Mouse (Mus musculus) lung, postnatal 36 days (tissue): Measurements from ENCODE around the gene Atxn1.
A peak's percentile ranks its signal among the peaks of the same experiment; 100 is the strongest.

Experiments
- DNase-seq: peaks from one replicate; pipeline ENCODE4 v3.0.0; 2022; ENCODE audit warnings: mixed read lengths

Gene Atxn1

DNA sequence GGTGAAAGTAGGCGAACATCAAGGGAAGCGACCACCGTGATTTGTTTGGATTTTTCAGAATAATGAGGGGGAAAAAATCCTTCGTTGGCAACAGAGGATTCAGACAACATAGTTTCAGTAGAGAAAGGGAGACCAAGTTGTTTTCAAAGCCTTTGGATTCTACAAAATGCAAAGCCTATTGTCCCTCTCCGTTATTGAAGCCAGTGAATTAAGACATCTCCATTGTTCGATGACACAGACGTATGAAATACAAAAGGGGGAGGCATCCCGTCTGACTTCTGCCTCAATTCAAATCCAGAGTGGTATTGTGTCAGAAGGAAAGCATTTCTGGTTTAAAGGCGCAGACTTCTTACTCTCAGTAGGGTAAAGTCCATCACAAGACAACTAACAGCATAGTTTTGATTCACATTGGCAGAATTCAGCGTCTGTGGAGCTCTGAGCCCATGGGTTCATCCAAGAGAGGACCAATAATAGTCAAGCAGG lies 103.7 kb downstream of the Atxn1 start:
- no peak for DNase-seq

DNA sequence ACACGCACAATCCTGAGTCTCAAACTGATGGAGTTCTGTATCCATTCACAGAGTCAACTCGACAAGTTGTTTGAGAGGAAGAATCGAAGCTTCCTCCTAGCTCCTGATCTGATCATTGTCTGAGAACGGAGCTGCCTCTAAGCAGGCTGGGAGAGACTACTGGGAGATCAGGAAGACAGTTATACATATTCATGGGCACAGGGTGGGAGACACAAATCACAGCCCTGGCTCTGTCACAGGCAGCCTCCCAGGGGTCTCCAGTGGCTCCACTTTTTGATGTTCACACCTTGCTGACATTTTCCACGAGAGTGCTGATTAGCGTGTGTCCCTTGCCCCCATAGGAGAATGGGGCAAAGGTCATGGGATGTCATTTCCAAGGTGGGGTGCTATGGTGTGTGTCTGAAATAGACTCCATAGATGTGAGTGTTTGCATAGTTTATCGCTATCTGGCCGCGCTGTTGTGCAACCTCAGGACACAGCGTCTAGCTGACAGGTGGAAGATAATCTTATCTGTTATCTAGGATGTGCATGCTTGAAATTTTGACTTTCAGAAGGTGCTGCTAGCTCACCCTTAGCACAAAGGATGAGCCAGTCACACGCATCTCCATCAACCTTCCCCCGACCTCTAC lies 105.6 kb downstream of the Atxn1 start:
- DNase-seq, result no peak

GRCm38 (mm10) chr13:45857416-45857815 lies 107.4 kb downstream of the Atxn1 start:
- DNase-seq, result peak; percentile 51

- DNase-seq, result no peak
Observed at GRCm38 (mm10) chr13:45854531-45854930, 110.3 kb downstream of the Atxn1 start.

DNA sequence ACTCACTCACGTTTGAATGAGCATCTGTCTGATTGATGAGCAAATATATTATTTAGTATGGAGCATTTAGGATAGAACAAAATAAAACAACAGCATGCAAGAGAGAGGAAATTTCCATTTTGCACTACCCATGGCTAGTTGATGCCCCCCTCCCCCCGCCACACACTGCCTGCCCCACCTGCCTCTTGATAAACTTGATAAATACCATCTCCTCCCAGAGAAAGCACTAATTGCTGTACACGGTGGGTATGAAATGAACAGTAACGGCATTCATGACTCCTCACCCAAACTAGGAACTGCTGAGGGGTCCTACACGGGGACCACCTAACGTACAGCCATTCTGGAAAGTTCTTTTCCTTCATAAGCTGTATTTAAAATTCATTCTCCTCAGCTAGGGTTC lies 111.1 kb downstream of the Atxn1 start:
- no peak for DNase-seq

GRCm38 (mm10) chr13:45852288-45852687 lies 112.5 kb downstream of the Atxn1 start:
- DNase-seq, result no peak

DNA sequence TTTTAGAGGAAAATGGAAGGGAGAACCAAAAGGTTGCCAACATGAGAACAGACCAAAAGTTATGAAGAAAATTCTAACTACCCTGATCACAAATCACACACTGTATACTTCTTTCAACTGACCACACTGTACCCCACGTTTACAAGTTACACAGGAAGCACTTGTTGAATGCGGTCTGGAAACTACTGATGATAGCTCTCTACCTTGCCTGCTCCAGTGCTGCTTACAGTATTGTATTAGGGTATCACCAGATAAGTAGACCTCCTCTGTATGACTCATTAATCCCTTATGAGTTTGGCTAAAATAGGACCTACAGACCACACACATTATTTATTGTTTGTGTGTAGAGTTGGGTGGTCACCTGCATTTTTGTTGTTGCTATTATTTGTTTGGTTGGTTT lies 113.1 kb downstream of the Atxn1 start:
- DNase-seq, result no peak

- no peak for DNase-seq
Observed at GRCm38 (mm10) chr13:45851156-45851555, 113.7 kb downstream of the Atxn1 start.

- peak; percentile 29 for DNase-seq
Observed at GRCm38 (mm10) chr13:45850181-45850974, 114.4 kb downstream of the Atxn1 start.

DNA sequence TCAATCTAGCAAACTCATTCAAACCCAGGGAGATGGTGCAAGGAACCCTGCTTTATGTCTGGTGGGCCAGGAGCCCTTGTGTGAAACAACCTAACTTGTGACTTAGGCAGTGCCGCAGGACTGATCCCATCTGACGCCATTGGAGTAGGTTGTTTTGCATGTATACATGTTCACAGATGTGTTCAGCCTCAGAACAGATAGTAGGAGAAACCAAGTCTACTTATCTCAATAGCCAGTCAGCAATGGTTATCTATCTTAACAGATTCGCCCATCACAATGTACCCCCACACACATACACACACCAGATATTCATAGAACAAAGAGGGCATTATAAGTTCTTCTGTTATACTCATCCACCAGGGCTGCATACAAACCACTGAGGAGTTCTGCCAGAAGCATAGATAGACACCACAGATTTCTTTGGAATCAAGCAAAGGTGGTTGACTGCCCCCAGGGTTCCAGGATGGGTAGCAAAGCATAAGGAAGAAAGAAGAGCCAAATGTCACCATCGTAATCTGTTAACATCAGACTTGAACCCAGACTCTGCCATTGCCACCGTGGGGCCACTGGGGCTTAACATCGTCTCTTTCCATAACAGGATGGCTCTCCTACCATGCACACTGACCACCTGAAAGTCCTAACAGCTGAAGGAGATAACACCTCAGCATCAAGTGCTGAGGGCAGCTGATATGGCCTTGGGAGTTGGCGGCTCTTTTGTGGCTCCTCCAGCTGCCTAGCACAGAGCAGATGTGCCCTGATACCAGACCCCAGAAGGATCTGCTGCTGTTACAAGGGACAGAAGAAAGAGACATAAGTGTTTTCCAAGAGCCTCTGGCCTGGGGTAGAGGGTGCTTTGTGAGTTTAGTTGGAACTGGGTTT lies 115.4 kb downstream of the Atxn1 start:
- no peak for DNase-seq

DNA sequence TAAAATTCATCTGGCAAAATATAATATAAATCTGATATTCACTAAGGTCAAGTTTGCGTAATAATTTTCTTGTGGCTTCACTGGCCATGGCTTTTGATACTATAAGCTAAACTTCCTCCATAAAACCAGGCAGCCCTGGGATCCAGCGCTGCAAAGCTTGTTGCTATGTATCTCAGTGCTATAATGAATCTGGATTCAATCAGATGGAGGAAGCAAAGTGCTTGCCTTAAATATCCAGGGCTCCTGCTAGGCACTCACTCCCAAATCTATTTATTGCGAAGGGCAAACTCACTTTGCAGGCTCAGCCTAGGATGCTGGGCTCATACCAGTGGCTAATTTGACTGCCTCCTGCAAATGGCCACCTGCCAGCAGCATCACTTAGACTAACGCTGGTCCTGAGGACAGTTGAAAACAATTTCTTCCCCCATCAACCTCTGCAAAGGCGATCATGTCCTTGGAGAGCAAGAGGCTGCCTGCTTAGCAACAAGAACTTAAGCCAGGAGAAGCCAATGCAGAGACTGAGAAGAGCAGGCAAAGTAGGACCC lies 122.2 kb downstream of the Atxn1 start:
- DNase-seq, result no peak

DNA sequence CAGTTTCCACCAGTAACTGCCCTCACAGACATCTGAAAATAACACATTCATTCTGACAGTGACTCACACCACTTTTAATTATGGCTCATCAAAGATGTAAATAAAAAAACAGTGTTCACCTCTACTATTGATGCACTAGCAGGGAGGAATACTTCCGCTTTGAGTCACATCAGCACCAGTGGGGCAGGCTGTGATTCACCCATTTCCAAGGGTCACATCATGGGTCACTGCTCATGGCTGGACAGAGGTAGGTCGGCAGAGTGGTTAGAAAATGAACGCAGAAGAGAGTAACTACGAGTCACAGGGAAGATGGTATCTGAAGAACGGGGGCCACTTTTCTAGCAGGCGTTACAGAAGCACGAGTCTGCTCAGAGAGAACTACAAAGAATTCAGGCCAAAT lies 124.9 kb downstream of the Atxn1 start:
- DNase-seq, result no peak

DNA sequence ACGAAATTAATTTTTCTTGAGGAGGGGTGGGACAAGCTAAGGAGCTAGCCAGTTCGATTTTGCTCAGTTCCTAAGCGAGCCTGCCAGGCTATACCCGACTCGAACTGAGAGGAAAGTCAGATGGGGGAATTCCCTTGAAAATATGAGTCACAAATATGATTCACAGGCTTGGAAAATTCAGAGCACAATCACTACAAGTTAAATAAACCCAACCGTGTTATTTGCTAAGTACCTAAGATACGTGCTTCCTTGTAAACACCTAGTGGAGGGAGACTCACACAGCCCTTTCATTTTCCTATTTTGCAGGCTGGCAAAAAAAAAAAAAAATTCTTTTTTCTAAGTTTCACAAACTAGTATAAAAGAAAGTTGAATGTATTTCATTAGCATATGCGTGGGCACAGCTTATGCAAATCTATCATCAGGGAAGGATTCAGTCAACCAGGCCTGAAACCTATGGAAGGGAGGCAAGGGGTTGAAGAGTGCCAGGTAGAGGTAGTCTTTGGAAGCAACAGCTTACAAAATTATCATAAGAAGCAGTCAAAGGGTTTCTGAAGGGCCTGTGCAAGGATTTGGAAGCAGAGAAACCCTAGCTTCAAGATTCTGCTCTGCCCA lies 127.1 kb downstream of the Atxn1 start:
- no peak for DNase-seq

GRCm38 (mm10) chr13:45836377-45837054 lies 128.3 kb downstream of the Atxn1 start:
- no peak for DNase-seq

GRCm38 (mm10) chr13:45834300-45834699 lies 130.5 kb downstream of the Atxn1 start:
- no peak for DNase-seq

DNA sequence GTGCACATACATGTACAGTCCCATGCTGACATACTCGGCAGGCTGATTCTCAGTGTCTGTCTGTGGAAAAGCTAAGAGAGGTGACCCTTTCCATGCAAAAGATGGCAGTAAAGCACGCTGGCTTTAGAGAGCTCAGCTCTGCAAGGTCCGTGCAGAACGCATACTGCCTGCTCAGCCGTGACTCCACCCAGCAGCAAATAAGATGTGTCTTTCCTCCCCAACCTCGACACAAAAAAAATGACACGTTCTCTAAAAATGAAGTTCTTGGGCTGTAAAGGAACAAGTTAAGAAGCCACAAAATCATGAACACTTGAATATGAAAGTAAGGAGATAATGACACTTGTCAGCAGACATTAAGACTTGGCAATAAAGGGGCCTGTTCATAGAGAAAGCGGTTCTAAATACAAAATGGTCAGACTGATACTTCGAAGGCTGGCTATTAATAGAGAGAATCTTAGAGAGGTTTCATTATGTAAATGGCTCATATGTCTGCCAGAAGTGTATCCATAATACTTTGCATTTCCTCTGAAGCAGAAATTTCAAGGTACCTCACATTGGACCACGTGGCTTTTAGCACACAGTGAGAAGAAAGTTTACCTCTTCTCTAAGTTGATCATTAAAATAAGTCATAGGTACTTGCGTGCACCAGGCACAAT lies 132.0 kb downstream of the Atxn1 start:
- no peak for DNase-seq

DNA sequence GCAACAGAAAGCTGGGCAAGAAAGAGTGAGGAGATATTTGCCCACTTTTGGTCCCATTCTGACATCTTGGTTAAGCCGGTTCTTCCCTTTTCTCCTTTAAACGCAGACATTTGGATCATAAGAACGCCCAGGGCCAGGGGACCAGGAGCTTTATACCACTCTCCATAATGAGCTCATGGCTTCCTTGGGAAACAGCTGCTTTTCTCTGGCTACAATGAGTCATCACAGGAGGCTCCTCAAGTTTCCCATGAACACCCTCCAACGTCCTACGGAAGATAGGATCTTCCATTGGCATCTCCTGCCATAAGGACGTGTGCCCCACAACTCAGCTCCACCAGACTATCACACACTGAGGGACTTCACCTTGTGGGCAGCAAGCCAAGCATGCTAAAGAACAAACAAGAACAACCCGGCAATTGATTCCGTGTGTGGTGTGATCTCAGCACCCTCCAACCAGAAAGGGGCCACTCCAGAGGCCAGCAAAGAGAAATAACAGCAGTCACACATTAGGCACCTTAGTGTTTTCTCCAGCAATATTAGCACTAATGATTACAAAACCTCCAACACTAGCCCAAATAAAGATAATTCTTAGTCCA lies 135.4 kb downstream of the Atxn1 start:
- no peak for DNase-seq

DNA sequence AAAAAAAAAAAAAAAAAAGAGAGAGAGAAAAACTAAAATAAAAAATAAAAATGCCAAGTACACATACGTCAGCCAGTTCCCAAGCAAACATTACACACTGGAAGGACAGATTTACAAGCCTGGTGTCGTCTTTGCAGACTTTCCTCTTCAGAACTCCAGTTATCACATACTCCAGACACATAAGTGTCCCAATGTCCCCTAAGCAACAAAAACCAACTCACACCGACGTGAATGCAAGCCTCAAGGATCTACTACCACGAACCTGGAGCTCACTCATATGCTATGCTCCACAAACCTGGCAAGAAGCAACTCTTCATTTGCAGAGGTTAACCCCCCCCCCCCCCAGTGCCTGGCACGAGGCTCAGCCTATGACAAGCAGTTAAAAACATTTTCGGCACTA lies 136.8 kb downstream of the Atxn1 start:
- DNase-seq, result no peak

GRCm38 (mm10) chr13:45827619-45828018 lies 137.2 kb downstream of the Atxn1 start:
- peak; percentile 40 for DNase-seq

- no peak for DNase-seq
Observed at GRCm38 (mm10) chr13:45827046-45827596, 137.7 kb downstream of the Atxn1 start.

DNA sequence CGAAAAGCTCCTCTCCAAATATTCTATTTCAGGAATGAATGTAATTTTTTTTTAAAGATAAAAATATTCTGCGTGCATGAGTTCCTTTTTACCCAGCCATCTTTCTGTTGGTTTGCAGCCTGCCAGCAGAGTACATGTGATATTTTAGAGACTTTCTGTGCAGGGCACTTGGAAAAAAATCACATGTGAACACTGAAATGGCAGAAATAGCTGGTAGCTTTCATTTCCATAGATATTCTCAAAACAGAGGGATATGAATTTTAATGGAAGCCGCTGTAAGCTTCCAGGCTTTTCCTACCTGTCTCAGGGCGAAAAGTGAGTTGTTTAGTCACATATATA lies 142.3 kb downstream of the Atxn1 start:
- DNase-seq, result no peak
